Mouse (Mus musculus) midbrain, postnatal 0 days (tissue): ENCODE results near the gene Irf5. TPM values are rescaled to one million over a fixed set of nuclear protein-coding genes. Genes with fewer than 3 reads are reported as not detected.

Experiments used
- ATAC-seq: fragments of 200-750 bp; cut with Nextera tagmentation; 2 replicates; pipeline ENCODE4 v1.8.0; 2017; ENCODE audit warnings: moderate number of reproducible peaks, mild to moderate bottlenecking, moderate TSS enrichment, moderate library complexity; ENCODE audit not compliant: low FRiP score
- DNase-seq: peaks from one replicate; pipeline ENCODE4 v3.0.0-alpha.2; 2015; ENCODE audit warnings: low spot score
- H3K27ac ChIP-seq: fragments of 300-500 bp; sonication (generic); 2 replicates; pipeline ENCODE4 v1.5.1; 2014; ENCODE audit warnings: low read depth, mild to moderate bottlenecking, low read length, mixed read lengths
- H3K27me3 ChIP-seq: fragments of 300-500 bp; sonication (generic); 2 replicates; pipeline ENCODE4 v1.6.1; 2014; ENCODE audit warnings: low read length, control low read depth, mixed read lengths; ENCODE audit not compliant: insufficient read depth
- H3K36me3 ChIP-seq: fragments of 300-500 bp; sonication (generic); 2 replicates; pipeline ENCODE4 v1.6.1; 2014; ENCODE audit warnings: low read length, control low read depth, mixed read lengths; ENCODE audit not compliant: insufficient read depth
- H3K4me1 ChIP-seq: fragments of 300-500 bp; sonication (generic); 2 replicates; pipeline ENCODE4 v1.6.1; 2014; ENCODE audit warnings: mild to moderate bottlenecking, control low read depth, antibody characterized with exemption, low read length, mixed read lengths; ENCODE audit not compliant: insufficient read depth
- H3K4me2 ChIP-seq: fragments of 300-500 bp; sonication (generic); 2 replicates; pipeline ENCODE4 v1.6.1; 2014; ENCODE audit warnings: low read depth, mild to moderate bottlenecking, low read length, mixed read lengths; ENCODE audit not compliant: poor library complexity, severe bottlenecking
- H3K4me3 ChIP-seq: fragments of 300-500 bp; sonication (generic); 2 replicates; pipeline ENCODE4 v1.5.1; 2014; ENCODE audit warnings: low read depth, mild to moderate bottlenecking, low read length, moderate library complexity
- H3K9ac ChIP-seq: fragments of 300-500 bp; sonication (generic); replicated peaks from 2 replicates; pipeline ENCODE4 v1.6.1; 2014; ENCODE audit warnings: mild to moderate bottlenecking, low read length, moderate library complexity, mixed read lengths; ENCODE audit not compliant: poor library complexity, severe bottlenecking
- H3K9me3 ChIP-seq: fragments of 300-500 bp; sonication (generic); 2 replicates; pipeline ENCODE4 v1.6.1; 2016; ENCODE audit warnings: low read length, control low read depth
- CTCF ChIP-seq: IDR thresholded peaks from 2 replicates; pipeline ENCODE4 v1.5.1; 2016; ENCODE audit warnings: antibody characterized with exemption, mild to moderate bottlenecking
- WGBS: fragments of 180-500 bp; shearing (Covaris S2); extraction: QIAGEN DNeasy Blood & Tissue Kit; methylation state at CpG from one replicate; pipeline ENCODE4 v1.1.7; 2014; 5-methylcytosine and 5-hydroxymethylcytosine counted together
- polyA plus RNA-seq: library from polyadenylated mRNA; unstranded; fragments of >200 nt; fragmentation: Nextera tagmentation; extraction: Ambion mirVana; gene quantifications from 2 replicates; pipeline ENCODE4 v1.2.1, GENCODE M21; 2015
- total RNA-seq: library from RNA; depleted of rRNA; stranded (reverse); fragments of >200 nt; gene quantifications from 2 replicates; pipeline ENCODE4 v1.2.3, GENCODE M21; 2014

Gene Irf5
- total and polyA plus RNA-seq, 2 experiments from 2014 or later: 1.7 to 3.2 TPM

DNA sequence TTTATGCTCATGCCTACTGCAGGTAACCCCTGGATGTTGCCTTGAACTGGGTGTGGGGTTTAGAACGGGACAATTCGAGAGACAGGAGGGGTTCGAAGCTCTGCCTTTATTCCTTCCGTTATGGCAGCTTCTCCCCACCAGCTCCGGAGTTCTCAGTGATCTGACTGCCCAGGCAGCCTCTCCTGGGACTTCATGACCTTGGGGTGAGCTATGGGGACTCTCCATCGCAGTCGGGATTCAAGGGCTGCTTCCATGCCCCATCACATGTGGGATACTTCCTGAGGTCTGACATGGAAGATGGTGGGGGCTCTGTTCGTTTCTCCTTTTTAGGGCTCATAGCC is 1.7 kb downstream of the Irf5 start:
- H3K4me2 ChIP-seq: no peak overlapping the region

DNA sequence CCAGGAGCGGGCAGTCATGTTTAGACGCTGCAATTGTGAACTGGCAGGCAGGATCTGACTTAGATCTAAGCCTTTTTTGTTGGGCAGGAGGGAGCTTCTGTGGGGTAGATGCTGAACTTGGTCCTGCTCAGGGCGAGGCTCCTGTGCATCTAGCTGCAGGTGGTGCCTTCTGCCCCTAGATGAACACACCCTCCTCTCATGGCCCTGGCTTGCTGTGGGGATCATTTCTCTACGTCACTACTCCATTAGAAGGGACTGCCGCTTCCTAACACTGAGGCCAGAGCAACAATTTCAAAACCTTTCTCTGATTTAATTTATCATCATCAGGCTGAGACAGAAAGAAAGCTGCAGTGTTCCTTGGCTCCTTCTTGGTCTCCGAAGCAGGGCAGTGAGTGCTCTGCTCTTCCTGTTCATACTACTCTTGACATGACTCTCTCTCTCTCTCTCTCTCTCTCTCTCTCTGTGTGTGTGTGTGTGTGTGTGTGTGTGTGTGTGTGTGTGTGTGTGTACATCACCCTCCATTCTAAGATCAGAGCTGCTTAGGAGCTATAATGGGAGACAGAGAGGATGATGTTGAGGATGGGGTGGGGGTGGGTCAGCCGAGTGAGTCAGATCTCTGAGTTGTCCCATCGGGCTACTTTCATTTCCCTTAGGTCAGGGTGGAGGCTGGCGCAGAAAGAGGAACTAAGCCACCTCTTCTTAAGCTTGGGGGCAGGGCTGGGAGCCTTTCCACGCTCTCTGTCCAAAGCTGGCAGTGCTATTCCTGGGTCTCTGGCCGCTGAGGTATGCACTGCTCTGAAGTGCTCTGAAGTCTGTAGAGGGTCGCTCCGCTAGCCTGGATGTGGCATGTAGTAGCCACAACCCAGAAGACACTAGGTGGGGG is 2.4 kb downstream of the Irf5 start:
- 0 out of 2 replicates have a peak, but pooled peaks cover 8% of the 10 kb centered on the region for H3K4me1 ChIP-seq
- no peak overlapping the region for H3K4me3 ChIP-seq
- DNase-seq: no peak
- H3K27me3 ChIP-seq: peaks cover 39% of the 10 kb centered on the region
- no peaks in the 10 kb centered on the region for H3K9me3 ChIP-seq
- no peak overlapping the region for H3K27ac ChIP-seq
- H3K9ac ChIP-seq: no peak overlapping the region
- WGBS: 29% methylated on average over 13 of the region's 13 CpGs
- H3K4me2 ChIP-seq: no peak overlapping the region
- ATAC-seq: no peak
- no peaks in the 10 kb centered on the region for H3K36me3 ChIP-seq
- TF ChIP-seq CTCF: no peak

More for the DNA sequence above, 1.7 kb downstream of the Irf5 start:
- no peak overlapping the region for H3K9ac ChIP-seq
- H3K36me3 ChIP-seq: no peaks in the 10 kb centered on the region
- ATAC-seq: no peak
- H3K4me1 ChIP-seq: 0 out of 2 replicates have a peak, but pooled peaks cover 8% of the 10 kb centered on the region
- DNase-seq: no peak
- 12% methylated on average over 8 of the region's 8 CpGs for WGBS
- TF ChIP-seq CTCF: no peak
- peak overlapping the region; percentile 47; the same call in 1 of the 2 replicates for H3K4me3 ChIP-seq
- H3K27me3 ChIP-seq: peaks cover 39% of the 10 kb centered on the region
- H3K27ac ChIP-seq: no peak overlapping the region
- H3K9me3 ChIP-seq: no peaks in the 10 kb centered on the region

DNA sequence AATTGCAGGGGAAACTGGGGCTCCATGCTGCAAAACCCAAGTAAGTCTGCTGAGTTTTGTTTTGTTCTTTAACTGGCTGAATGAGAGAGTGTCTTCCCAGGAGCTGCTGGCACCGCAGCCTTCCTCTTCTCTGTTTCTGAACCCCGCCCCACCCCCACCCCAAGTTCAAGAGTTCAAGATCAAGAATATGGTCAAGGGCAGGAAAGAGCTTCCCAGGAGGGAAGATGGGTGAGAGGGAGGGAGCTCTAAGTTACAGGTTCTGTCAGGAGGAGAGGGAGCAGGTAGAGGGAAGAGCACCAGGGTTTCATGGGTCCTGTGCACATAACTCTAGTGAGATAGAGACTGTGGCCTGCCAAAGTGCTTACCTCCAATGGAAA is 3.0 kb downstream of the Irf5 start:
- Histone ChIP-seq H3K4me2 (no peak overlapping the region), H3K9me3 (no peaks in the 10 kb centered on the region), H3K9ac (no peak overlapping the region), H3K4me1 (0 out of 2 replicates have a peak, but pooled peaks cover 8% of the 10 kb centered on the region), H3K36me3 (no peaks in the 10 kb centered on the region), H3K4me3 (no peak overlapping the region), H3K27me3 (peaks cover 39% of the 10 kb centered on the region), H3K27ac (no peak overlapping the region)
- DNase-seq: no peak
- no peak for ATAC-seq
- WGBS: 35% methylated on average over 2 of the region's 2 CpGs
- no peak for TF ChIP-seq CTCF

DNA sequence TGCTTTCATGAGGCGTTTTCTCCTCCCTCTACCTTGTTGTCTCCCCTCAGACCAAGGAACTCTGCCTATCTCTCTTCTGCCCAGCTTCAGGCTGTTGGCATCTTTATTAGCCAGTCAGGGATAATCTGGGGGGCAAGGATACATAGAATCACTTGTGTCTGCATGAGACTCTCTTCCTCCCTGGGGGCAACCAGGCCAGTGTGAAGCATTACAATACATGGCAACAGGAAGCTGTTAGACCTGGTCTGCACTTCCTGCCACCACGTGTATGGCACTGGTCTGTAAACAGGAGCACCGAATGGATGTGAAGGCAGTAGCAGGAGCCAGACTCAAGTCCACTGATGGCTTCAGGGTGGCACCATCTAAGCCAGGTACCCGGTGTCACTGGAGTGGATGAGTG is 3.6 kb downstream of the Irf5 start:
- Histone ChIP-seq H3K9ac (no peak overlapping the region), H3K4me3 (no peak overlapping the region), H3K9me3 (no peaks in the 10 kb centered on the region), H3K27ac (no peak overlapping the region), H3K36me3 (no peaks in the 10 kb centered on the region), H3K4me1 (0 out of 2 replicates have a peak, but pooled peaks cover 8% of the 10 kb centered on the region), H3K4me2 (no peak overlapping the region), H3K27me3 (peaks cover 39% of the 10 kb centered on the region)
- DNase-seq (no peak), ATAC-seq (no peak)
- 66% methylated on average over 4 of the region's 4 CpGs for WGBS
- no peak for TF ChIP-seq CTCF

DNA sequence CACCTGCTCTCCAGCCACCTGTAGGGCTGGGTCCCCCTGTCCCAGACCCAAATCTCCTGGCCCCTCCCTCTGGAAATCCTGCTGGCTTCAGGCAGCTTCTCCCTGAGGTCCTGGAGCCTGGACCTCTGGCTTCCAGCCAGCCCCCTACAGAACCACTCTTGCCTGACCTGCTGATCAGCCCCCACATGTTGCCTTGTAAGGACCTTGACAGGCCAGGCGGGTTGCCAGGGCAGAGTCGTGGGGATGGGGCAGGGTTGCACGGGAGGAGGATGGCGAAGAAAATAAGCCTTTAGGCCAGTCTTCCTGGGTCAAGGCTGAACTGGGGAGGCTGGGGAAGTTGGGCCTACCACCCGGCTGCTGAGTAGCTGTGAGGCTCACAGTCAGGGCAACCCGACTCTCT is 8.9 kb downstream of the Irf5 start:
- Histone ChIP-seq H3K4me2 (no peak overlapping the region), H3K36me3 (0 out of 2 replicates have a peak, but pooled peaks cover 4% of the 10 kb centered on the region), H3K9ac (no peak overlapping the region), H3K27me3 (peaks cover 6% of the 10 kb centered on the region), H3K27ac (no peak overlapping the region), H3K9me3 (no peaks in the 10 kb centered on the region), H3K4me3 (no peak overlapping the region), H3K4me1 (0 out of 2 replicates have a peak, but pooled peaks cover 3% of the 10 kb centered on the region)
- 75% methylated on average over 6 of the region's 6 CpGs for WGBS
- ATAC-seq: no peak
- DNase-seq: no peak
- TF ChIP-seq CTCF: no peak

DNA sequence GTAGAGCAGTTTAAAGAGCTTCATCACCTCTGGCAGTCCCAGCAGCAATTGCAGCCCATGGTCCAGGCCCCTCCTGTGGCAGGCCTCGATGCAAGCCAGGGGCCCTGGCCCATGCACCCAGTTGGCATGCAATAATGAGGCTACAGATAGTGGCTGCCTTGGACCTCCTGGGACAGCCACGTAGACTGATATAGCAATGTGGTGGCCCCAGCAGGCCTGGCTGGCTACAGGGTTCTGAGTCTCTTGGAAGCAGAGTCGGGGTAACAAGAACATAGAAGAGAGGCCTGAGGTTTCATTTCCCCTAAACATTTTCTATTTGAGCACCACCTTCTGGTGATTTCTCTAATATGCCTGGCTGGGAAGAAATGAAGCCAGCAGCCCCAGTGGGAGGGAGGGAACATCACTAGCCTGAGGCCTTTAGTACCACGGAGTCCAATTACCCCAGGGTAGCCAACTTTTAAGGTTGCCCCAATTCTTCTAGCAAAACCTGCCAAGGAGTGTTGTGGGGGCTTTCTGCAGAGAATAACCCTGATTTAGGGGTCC is 10.3 kb downstream of the Irf5 start:
- Histone ChIP-seq H3K27me3 (no peaks in the 10 kb centered on the region), H3K9ac (no peak overlapping the region), H3K9me3 (no peaks in the 10 kb centered on the region), H3K4me1 (0 out of 2 replicates have a peak, but pooled peaks cover 3% of the 10 kb centered on the region), H3K4me3 (no peak overlapping the region), H3K36me3 (peaks cover 10% of the 10 kb centered on the region), H3K4me2 (no peak overlapping the region), H3K27ac (no peak overlapping the region)
- TF ChIP-seq CTCF: peak; percentile 65
- peak; percentile 49 for DNase-seq
- 71% methylated on average over 4 of the region's 4 CpGs for WGBS
- ATAC-seq: 0 out of 2 replicates have a peak, but pooled peaks have one; percentile 15
